Mouse (Mus musculus) bone marrow macrophage, adult 2 months (primary cell): ENCODE data around the gene Armc3. TPM values are rescaled to one million over a fixed set of nuclear protein-coding genes. Genes with fewer than 3 reads are reported as not detected.
A peak's percentile ranks its signal among the peaks of the same experiment; 100 is the strongest.
"Not testable (repeated sequence)": the region's sequence is repeated elsewhere in the genome, so short reads cannot be mapped to it uniquely, and the experiment has no call there.

Experiments
- H3K27ac ChIP-seq: 2 replicates; pipeline ENCODE4 v1.5.1; 2012; ENCODE audit warnings: low read depth, low read length; ENCODE audit not compliant: insufficient read depth
- H3K4me1 ChIP-seq: 2 replicates; pipeline ENCODE4 v1.6.1; 2012; ENCODE audit warnings: low read length; ENCODE audit not compliant: control insufficient read depth, insufficient read depth
- H3K4me3 ChIP-seq: 2 replicates; pipeline ENCODE4 v1.5.1; 2012; ENCODE audit warnings: mild to moderate bottlenecking, low read length, moderate library complexity; ENCODE audit not compliant: insufficient read depth
- CTCF ChIP-seq: IDR thresholded peaks from 2 replicates; pipeline ENCODE4 v1.5.1; 2012; ENCODE audit warnings: low read depth, mild to moderate bottlenecking, low read length, moderate library complexity
- POLR2A ChIP-seq: IDR thresholded peaks from 2 replicates; pipeline ENCODE4 v1.6.1; 2012; ENCODE audit warnings: mild to moderate bottlenecking, low read depth, low read length, borderline replicate concordance
- polyA plus RNA-seq: library from polyadenylated mRNA; stranded (reverse); fragments of >200 nt; gene quantifications from 2 replicates; pipeline ENCODE4 v1.2.4, GENCODE M21; 2012; ENCODE audit not compliant: missing spikeins, insufficient read depth, insufficient read length

Armc3 gene
- polyA plus RNA-seq, 1 experiment, result 0.52 TPM

DNA sequence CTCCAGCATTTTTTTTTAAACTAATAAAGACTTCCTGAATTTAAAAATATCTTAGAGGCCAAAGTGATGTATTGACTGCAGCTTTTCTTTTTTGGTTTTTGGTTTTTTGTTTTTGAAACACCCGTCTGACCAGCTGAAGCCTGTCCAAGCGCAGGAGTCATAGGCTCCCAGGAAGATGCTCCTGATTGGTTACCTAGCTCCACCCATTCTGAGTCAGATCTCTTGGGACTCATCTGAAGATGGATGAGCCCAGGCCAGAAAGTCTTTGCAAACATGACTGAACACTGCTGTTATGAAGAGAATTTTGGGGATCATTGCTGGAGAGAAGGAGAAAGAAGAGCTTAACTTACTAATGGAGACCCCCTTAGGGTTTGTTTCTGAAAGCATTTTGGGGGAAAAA lies 68.3 kb downstream of the Armc3 start:
- H3K4me3 ChIP-seq, result no peak overlapping the region
- TF ChIP-seq POLR2A (no peak), CTCF (no peak)
- no peak overlapping the region for H3K27ac ChIP-seq
- peaks cover 3% of the 10 kb centered on the region for H3K4me1 ChIP-seq

DNA sequence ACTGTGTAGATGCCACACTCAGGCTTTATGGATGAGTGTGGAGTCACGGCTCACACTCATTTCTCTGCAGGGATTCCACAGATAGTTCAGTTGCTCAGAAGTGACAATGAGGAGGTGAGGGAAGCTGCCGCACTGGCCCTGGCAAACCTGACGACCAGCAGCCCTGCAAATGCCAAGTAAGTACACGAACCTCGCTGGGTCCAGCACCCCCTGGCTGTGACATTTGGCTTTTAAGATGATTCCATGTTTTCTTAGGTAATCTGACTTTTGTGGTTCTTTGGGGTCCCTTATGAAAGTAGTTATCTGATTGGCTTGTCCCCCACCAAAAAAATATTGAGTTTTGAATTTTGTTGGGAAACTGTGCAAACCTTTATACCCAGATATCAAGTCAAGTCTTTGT lies 70.9 kb downstream of the Armc3 start:
- Histone ChIP-seq H3K4me1 (peaks cover 6% of the 10 kb centered on the region), H3K27ac (no peak overlapping the region), H3K4me3 (no peak overlapping the region)
- TF ChIP-seq CTCF (no peak), POLR2A (no peak)

DNA sequence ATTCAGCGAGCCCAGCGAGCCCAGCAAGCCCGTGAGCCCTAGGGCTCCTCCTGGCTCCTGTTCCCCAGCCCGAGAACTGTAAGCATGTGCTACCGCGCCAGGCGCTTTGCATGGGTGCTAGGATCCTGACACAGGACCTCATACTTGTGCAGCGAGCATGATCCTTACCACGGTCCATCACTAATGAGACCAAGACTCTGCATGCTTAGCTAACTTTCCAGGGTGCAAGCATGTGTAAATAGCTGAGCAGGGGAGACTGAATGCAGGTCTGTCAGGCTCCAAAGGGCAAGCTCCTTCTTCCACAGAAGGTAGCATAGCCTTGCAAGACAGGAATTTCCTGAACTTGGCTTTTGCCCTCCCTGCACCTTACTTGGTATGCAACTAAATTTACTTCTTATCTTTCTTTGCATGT lies 71.6 kb downstream of the Armc3 start:
- Histone ChIP-seq H3K27ac (no peak overlapping the region), H3K4me1 (peaks cover 8% of the 10 kb centered on the region), H3K4me3 (no peak overlapping the region)
- no peak for TF ChIP-seq CTCF
- no peak for TF ChIP-seq POLR2A

DNA sequence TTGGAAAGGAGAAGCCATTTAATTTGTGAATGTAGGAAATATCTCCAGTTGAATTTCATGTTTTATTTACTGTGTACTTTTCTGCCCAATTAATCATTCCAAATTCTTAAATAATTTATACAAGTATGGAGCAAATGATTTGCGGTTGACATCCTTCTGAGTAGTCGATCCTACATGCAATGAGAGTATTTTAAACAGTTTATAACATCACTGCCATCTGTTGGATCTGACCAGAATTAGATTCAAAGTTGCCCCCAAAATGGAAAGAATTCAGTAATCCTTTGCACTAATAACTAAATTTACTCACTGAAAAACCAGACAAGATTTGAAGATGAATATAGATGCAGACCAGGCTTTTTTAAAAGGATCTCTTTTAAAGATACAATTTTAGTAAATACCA lies 75.5 kb downstream of the Armc3 start:
- no peak overlapping the region for H3K4me3 ChIP-seq
- TF ChIP-seq CTCF (no peak), POLR2A (no peak)
- no peak overlapping the region for H3K27ac ChIP-seq
- H3K4me1 ChIP-seq, result peaks cover 9% of the 10 kb centered on the region

DNA sequence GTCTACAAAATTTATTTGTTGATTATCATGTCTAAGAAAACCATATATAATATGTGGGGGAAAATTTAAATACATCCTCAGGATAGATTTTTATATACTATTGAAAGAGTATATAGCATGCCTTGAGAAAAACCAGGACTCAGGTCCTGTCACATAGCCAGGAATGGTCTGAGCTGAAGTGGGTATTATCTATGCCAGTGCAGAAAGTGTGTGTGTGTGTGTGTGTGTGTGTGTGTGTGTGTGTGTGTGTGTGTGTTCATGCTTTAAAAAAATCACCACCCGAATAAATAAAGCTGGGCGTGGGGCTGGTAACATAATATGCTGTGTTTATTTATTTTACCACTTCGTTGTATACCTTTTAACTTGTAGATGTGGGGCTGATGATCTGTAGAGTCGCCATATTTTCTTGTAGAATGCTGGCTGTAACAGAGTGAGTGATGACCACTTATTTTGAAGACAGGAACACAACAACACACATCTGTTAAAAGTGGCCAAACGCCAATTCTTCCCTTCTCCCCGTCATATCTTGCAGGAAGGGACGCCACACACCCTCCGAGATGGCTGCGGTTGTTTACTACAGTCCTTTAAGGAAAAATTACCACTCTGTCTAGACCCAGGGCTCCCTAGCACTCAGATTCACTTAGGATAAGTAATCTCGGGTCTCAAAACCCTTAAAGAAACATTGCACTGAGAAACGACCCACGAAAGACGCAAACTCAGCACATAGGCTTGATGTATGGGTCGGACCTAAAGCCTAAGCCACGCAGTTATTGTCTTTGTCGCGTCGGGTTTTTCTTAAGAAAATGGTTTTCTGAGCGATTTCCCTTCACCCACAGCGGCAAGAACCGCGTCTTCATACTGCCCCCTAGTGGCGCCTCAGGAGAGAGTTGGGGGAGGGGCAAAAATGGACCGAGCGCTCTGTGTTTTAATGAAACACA lies 76.8 kb downstream of the Armc3 start:
- H3K4me3 ChIP-seq, result peak overlapping the region; percentile 46
- H3K4me1 ChIP-seq, result peaks cover 9% of the 10 kb centered on the region
- TF ChIP-seq POLR2A (no peak), CTCF (peak; percentile 92)
- peak overlapping the region; percentile 23; the same call in 1 of the 2 replicates for H3K27ac ChIP-seq

DNA sequence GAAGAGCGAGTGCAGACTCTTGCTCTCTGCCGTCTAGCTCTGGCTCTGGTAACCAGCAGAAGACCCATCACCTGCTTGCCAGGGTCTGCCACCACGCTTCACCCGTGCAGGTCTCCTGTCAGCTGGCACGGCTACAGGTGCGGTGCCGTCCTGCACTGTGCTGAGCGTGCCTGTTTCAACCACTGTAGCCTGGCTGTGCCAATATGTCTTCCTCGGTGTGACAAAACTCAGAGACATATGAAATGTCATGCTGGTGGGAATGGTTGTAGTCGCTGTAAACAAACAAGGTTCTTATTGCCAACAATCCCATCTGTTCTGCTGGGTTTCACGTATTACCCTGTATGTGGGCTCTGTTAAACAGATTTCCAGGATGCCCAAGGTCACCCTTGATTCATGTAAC lies 81.2 kb downstream of the Armc3 start:
- Histone ChIP-seq H3K4me1 (peaks cover 5% of the 10 kb centered on the region), H3K4me3 (no peak overlapping the region), H3K27ac (no peak overlapping the region)
- TF ChIP-seq POLR2A, result no peak

GRCm38 (mm10) chr2:19292366-19292765 lies 93.3 kb downstream of the Armc3 start:
- H3K27ac ChIP-seq, result no peak overlapping the region
- no peaks in the 10 kb centered on the region for H3K4me1 ChIP-seq
- no peak for TF ChIP-seq POLR2A
- TF ChIP-seq CTCF, result no peak
- no peak overlapping the region for H3K4me3 ChIP-seq

- Histone ChIP-seq H3K27ac (peak overlapping the region; percentile 74), H3K4me3 (peak overlapping the region; percentile 51)
- TF ChIP-seq POLR2A (no peak), CTCF (no peak)
Measured at GRCm38 (mm10) chr2:19300345-19301089, 101.4 kb downstream of the Armc3 start.

GRCm38 (mm10) chr2:19301251-19301650 lies 102.1 kb downstream of the Armc3 start:
- Histone ChIP-seq H3K4me3 (peak overlapping the region; percentile 36), H3K4me1 (peaks cover 14% of the 10 kb centered on the region), H3K27ac (peak overlapping the region; percentile 23)
- TF ChIP-seq CTCF (no peak), POLR2A (no peak)

More at GRCm38 (mm10) chr2:19300345-19301089, 101.4 kb downstream of the Armc3 start:
- H3K4me1 ChIP-seq, result peaks cover 14% of the 10 kb centered on the region

DNA sequence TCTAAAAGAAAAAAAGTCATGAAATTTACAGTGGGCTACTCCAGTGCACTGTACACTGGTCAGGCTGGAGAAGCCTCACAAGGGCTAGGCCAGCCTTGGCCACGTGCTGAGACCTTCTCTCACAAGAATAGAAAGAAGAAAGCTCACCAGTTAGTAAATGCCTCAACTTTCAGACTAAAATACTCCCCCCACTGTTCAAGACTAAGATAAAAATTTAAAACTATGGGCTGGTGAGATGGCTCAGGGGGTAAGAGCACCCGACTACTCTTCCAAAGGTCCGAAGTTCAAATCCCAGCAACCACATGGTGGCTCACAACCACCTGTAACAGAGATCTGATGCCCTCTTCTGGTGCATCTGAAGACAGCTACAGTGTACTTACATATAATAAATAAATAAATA lies 104.0 kb downstream of the Armc3 start:
- not testable (repeated sequence) for H3K27ac ChIP-seq, H3K4me3 ChIP-seq
- peaks cover 14% of the 10 kb centered on the region for H3K4me1 ChIP-seq
